Mouse (Mus musculus): ENCODE results near the gene Fam207a.

Gene Fam207a

GRCm38 (mm10) chr10:77531026-77532019, 15.7 kb upstream of the Fam207a start:
- no peak for DNase-seq (ENCODE audit: low spot score in 2 of 2)

- no peak for DNase-seq (ENCODE audit: low spot score in 2 of 2)
Observed at GRCm38 (mm10) chr10:77530140-77530539, 14.6 kb upstream of the Fam207a start, which contains the start of gene Itgb2. Itgb2 (plus strand) TSS chr10:77530252.

- no peak for DNase-seq (ENCODE audit: low spot score in 2 of 2)
Observed at GRCm38 (mm10) chr10:77528634-77529033, 13.0 kb upstream of the Fam207a start.

- no peak for DNase-seq (ENCODE audit: low spot score in 2 of 2)
Observed at GRCm38 (mm10) chr10:77526488-77526887, 10.9 kb upstream of the Fam207a start.

- DNase-seq (ENCODE audit: low spot score in 2 of 2), result no peak
Observed at GRCm38 (mm10) chr10:77523321-77523720, 7.7 kb upstream of the Fam207a start.

GRCm38 (mm10) chr10:77522746-77523145, 7.2 kb upstream of the Fam207a start:
- DNase-seq (ENCODE audit: low spot score in 2 of 2), result no peak

- DNase-seq (ENCODE audit: low spot score in 2 of 2), result no peak
Observed at GRCm38 (mm10) chr10:77522021-77522731, 6.6 kb upstream of the Fam207a start.

- DNase-seq (ENCODE audit: low spot score in 2 of 2), result no peak
Observed at GRCm38 (mm10) chr10:77520497-77520896, 4.9 kb upstream of the Fam207a start.

- no peak for DNase-seq (ENCODE audit: low spot score in 2 of 2)
Observed at GRCm38 (mm10) chr10:77519191-77519590, 3.6 kb upstream of the Fam207a start.

- no peak for DNase-seq (ENCODE audit: low spot score in 2 of 2)
Observed at GRCm38 (mm10) chr10:77517801-77518200, 2.2 kb upstream of the Fam207a start.

GRCm38 (mm10) chr10:77517066-77517620, 1.6 kb upstream of the Fam207a start:
- no peak for DNase-seq (ENCODE audit: low spot score in 2 of 2)

- DNase-seq (ENCODE audit: low spot score in 2 of 2), result no peak
Observed at GRCm38 (mm10) chr10:77516379-77516951, 880 bp upstream of the Fam207a start.

GRCm38 (mm10) chr10:77510225-77510982, 5.2 kb downstream of the Fam207a start:
- DNase-seq (ENCODE audit: low spot score in 2 of 2), result no peak

GRCm38 (mm10) chr10:77509403-77510187, 6.0 kb downstream of the Fam207a start:
- peak in 1 of 2 experiments; percentile 80 for DNase-seq (ENCODE audit: low spot score in 2 of 2)

- no peak for DNase-seq (ENCODE audit: low spot score in 2 of 2)
Observed at GRCm38 (mm10) chr10:77508744-77509143, 6.8 kb downstream of the Fam207a start.

- no peak for DNase-seq (ENCODE audit: low spot score in 2 of 2)
Observed at GRCm38 (mm10) chr10:77507779-77508178, 7.8 kb downstream of the Fam207a start.

GRCm38 (mm10) chr10:77506961-77507577, 8.5 kb downstream of the Fam207a start:
- DNase-seq (ENCODE audit: low spot score in 2 of 2), result no peak

GRCm38 (mm10) chr10:77506526-77506925, 9.1 kb downstream of the Fam207a start:
- no peak for DNase-seq (ENCODE audit: low spot score in 2 of 2)

- no peak for DNase-seq (ENCODE audit: low spot score in 2 of 2)
Observed at GRCm38 (mm10) chr10:77504143-77504542, 11.4 kb downstream of the Fam207a start.

Data from left cerebral cortex, adult 9 months (tissue).